Mouse (Mus musculus): ENCODE measurements around the gene Sult2a4. TPM values are rescaled to one million over a fixed set of nuclear protein-coding genes. Genes with fewer than 3 reads are reported as not detected.
"Not testable (repeated sequence)": the region's sequence is repeated elsewhere in the genome, so short reads cannot be mapped to it uniquely, and the experiment has no call there.

Sult2a4 gene
- total RNA-seq (2022), result not detected

DNA sequence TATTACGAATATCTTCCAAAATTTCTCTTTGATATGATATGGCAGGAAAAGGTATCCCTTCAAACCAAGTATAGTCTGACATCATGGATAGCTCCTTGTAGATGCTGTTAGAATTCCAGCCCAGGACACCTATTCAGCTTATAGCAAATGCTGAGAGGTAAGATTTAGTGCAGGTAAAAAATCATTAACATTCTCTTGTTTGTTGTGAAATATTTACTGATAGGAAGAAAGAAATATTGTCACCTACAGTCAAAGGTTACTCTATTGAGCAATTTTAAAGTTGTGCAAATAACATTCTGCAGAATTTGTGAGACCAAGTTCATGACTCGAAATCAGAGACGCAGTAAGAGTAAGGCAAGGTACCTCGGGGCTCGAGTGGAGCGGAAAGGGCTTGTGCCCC, at the start of gene Sult2a4:
Gene Sult2a4, minus strand, starts transcription at position 101 of the 400 bp plus-strand sequence.
- DNase-seq (ENCODE audit: low spot score), result not testable (repeated sequence)

DNA sequence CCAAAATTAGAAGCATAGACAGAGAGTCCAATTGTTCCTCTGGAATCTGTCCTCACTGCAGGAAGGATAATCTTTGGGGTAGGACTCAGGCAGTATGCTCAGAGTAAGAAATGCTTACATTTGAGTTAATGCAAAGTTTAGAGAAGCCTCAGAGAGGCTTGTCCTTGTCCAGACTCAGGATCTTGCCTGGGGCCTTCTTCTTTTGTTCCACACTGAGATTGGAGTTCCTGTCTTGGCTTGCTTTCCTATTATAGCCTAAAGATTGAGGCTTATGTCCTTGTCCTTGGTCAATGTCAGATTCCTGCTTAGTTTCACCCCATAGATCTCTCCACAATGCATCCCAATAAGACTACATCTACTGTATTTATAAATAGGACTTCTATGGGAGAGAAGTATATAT, 41.4 kb upstream of the Sult2a4 start:
- DNase-seq (ENCODE audit: low spot score), result not testable (repeated sequence)

DNA sequence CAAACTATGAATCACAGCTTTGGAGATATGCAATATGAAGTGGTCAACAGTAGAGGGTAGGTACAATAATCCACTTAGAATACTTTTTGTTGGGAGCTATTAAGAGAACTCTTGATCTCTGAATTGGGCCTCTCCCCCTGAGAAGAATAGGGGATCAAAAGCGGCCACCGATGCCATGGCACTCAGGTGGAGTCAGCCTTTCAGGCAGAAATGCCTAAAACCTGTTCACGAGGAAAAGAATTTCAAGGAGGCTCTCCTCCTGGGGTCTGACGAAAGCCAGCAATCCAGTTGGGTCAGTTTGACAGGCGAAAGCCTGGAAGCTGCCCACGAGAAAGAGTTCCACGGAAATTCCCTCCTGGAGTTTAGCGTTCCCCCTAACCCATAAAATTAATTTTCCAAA, 23.7 kb upstream of the Sult2a4 start:
- no peak for DNase-seq (ENCODE audit: low spot score)

DNA sequence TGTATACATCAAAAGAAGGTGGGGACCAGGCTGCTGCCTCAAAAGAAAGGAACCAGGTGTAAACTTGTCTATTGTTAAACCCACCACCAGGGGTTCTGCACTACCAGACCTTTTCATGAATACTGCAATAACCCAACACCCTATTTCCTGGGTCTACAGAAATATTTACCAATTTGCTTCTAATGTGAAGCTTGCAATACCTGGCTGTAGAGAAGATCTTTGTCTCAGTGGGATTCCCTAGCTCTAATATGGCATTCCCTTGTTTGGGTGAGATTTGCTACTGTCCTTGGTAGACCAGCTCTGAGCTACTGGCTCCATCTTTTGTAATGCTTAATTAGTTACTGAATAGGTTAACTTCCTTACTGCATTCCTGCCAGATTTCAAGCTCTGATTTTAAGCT, 21.3 kb upstream of the Sult2a4 start:
- not testable (repeated sequence) for DNase-seq (ENCODE audit: low spot score)

Other genes starting within 250 kb of the Sult2a4 start
- not detected for gene Sult2a1, start 152.2 kb downstream of the Sult2a4 start, total RNA-seq (2022)
- not detected for gene Sult2a3, start 133.4 kb upstream of the Sult2a4 start, total RNA-seq (2022)